Mouse (Mus musculus): ENCODE measurements around the gene Ssna1.

The Ssna1 gene

DNA sequence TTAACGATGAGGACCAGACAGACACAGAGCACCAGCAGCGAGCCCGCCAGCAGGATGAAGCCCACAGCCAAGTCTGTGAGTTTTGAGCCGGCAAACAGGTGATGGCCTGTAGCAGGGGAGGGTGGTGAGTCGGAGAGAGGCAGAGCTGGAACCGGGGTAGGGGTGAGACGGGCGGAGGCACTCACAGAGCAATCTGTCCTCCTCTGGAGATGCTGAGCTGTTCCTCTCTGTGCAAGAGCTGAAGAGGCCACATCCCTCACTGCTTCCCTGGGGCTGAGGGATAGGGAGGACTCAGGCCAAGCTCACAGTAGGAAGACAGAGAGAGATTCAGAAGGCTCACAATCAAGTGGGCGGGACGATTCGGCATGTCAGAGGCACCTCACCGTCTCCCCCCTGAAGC is 41.2 kb downstream of the Ssna1 start:
- DNase-seq (ENCODE audit: low read depth, low spot score) = no peak

DNA sequence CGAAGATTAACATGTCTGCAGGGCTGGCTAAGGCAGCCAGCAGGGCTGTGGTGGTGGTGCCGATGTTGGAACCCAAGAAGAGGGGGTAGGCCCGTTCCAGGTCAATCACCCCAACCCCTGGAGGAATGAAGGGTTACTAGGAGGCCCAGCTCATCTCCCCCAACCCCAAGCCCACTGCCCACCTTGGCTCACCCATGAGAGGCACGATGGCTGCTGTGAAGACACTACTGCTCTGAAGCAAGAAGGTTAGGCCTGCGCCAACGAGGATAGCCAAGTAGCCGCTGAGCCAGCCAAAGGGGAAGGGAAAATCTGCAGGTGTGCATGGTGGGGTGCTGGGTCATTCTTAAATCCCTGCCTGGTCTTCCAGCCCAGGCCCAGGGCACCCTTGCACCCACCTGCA is 41.7 kb downstream of the Ssna1 start:
- no peak for DNase-seq (ENCODE audit: low read depth, low spot score)

GRCm38 (mm10) chr2:25229582-25229981 is 42.7 kb downstream of the Ssna1 start:
- no peak for DNase-seq (ENCODE audit: low read depth, low spot score)

GRCm38 (mm10) chr2:25228995-25229530 is 43.2 kb downstream of the Ssna1 start:
- no peak for DNase-seq (ENCODE audit: low read depth, low spot score)

DNA sequence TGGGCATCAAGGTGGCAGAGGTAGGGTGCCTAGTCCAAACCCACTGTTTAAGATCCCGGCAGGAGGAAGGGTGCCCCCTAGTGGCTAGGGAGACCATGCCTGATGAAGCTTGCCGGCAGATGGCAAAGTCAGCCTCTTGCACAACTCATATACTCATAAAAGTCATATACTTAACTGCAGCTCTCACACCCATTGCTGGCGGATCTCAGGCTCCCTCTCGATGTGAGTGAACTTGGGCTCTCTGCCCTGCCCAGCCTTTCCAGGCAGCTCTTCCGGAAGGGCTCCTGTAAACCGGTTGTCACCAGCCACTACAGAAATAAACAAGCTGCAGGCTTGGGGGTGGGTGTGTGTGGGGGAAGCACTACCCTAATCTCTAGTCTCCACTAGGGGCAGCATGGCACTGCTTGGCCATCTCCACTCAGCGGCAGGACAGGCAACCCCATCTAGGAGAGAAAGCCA is 43.8 kb downstream of the Ssna1 start:
- peak; percentile 91 for DNase-seq (ENCODE audit: low read depth, low spot score)

GRCm38 (mm10) chr2:25227406-25227805 is 44.8 kb downstream of the Ssna1 start:
- DNase-seq (ENCODE audit: low read depth, low spot score) = no peak

GRCm38 (mm10) chr2:25226864-25227263 is 45.4 kb downstream of the Ssna1 start:
- DNase-seq (ENCODE audit: low read depth, low spot score) = no peak

DNA sequence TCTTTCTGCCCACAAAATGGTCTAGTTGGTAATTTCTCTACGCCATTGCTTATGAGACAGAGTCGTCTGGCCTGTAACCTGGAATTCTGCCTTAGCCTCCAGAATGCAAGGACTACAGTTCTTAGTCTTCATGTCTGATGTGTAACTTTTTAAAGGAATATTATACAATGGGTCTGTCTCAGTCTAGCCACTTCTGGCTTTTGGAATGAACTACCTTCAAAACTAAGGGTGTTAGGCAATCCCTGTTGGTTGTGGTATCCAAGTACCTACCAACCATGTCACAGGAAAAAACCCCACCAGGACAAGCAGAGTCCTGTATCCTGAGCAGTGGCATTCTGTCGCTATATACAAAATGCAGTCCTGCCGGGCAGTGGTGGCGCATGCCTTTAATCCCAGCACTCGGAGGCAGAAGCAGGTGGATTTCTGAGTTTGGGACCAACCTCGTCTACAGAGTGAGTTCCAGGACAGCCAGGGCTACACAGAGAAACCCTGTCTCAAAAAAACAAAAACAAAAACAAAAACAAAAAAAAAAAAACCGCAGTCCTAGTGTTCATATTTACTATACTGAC is 46.3 kb downstream of the Ssna1 start:
- DNase-seq (ENCODE audit: low read depth, low spot score) = no peak

DNA sequence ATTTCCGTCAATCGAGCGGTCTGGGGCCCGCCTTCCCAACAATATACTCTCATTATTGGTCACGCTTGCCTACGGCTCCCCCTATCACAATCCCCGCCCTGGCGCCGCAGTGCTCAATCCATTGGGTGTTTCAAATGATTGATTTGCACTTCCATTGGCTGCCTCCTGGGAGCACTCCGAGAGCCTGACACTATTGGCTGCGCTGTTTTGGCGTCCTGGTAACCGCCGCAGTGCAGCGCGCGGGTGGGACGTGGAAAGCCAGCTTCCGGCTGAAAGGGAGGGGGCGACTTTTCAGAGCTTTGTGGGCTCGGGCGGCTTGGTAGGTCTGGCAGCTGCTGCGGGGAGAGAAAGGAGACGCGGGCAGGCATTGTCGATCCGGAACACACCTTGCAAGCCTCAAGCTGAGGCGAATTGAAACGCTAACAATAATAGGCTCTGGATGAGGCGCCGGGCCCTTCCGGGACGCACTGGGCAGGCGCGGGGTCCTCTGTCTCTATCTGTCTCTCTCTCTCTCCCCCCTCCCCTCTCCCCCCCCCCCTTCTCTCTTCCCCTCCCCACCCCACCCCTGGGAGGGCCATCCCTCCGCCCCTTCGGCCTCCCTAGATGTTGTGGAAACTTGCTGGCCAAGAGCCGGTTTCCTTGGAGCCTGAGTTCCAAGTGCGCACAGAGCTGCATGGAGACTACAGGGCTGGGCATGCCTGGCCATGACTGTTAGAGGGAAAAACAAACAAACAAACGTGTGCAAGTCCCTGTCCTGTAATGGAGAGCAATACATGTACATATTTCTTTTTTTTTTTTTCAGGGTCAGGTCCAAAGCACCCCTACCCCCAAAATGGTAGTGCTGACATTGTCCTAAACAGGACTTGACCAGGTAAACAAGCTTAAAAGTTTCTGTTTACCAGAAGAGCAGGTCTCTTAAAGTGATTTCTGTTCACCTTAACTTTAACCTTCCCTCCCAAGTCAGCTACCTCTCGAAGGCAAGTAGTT is 47.2 kb downstream of the Ssna1 start:
- no peak for DNase-seq (ENCODE audit: low read depth, low spot score)

GRCm38 (mm10) chr2:25224492-25224765 is 47.8 kb downstream of the Ssna1 start, which contains the start of gene Tubb4b:
TSS of gene Tubb4b (minus strand) at chr2:25224702.
- peak; percentile 99 for DNase-seq (ENCODE audit: low read depth, low spot score)

DNA sequence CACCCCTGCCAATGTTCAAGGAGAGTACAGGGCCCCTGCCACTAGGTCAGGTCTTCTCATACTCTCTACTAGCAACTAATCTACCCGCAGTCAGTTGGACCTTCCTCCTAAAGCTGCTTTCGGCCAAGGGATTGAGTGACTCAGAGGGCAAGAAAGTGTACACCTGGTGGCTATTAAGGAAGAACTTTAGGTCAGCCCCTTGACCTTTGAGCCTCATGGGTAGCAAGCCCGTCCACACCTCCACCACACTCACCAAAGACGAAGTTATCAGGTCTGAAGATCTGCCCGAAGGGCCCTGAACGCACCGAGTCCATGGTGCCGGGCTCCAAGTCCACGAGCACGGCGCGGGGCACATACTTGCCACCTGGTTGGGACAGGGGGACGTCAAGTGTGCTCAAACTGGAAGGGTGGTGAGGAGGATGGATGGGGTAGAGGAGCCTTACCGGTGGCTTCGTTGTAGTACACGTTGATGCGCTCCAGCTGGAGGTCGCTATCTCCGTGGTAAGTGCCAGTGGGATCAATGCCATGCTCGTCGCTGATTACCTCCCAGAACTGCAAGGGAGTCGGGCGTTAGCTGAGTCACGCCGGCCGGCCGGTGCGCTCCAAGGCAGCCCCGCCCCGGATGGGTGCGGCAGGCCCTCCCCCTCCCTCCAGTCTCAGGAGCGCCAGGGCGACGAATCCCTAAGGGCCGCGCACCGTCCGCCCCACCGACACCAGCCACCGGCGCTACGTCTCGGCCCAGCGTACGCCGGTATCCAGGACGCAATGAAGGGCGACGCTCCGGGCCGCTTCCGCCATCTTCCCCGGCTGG is 48.4 kb downstream of the Ssna1 start:
- DNase-seq (ENCODE audit: low read depth, low spot score) = no peak

- no peak for DNase-seq (ENCODE audit: low read depth, low spot score)
Measured at GRCm38 (mm10) chr2:25221331-25221772, 50.9 kb downstream of the Ssna1 start.
